8 mouse cellular contexts compared by ENCODE assay signal in genomic region chr1:85793208-85794105, GRCm38 (mm10). TPM values are rescaled to one million over a fixed set of nuclear protein-coding genes. Genes with fewer than 3 reads are reported as not detected.
DNase-seq lines count a peak whose midpoint lies in the region; ATAC-seq and TF ChIP-seq lines count a peak whose summit lies in the region.

Cab39 (plus strand) TSS chr1:85793441.

- peaks cover 3% of the 10 kb centered on the region; the same call in 1 of the 2 replicates for H3K4me1 ChIP-seq in hindbrain, postnatal 0 days (ENCODE audit: insufficient read depth, low read length)

- peak within 1 kb of the TSS; percentile 81 for H3K4me2 ChIP-seq in hindbrain, postnatal 0 days (ENCODE audit: low read depth, low read length)

- H3K36me3 ChIP-seq in hindbrain, postnatal 0 days (ENCODE audit: insufficient read depth, low read length) = no peaks in the 10 kb centered on the region

- H3K27me3 ChIP-seq in hindbrain, postnatal 0 days (ENCODE audit: insufficient read depth, low read length) = no peaks in the 10 kb centered on the region

- TF ChIP-seq CTCF in gastrocnemius, adult 2 months (IDR thresholded peaks at IDR 0.05) = peak; percentile 86
- TF ChIP-seq CTCF in hindbrain, postnatal 0 days (IDR thresholded peaks at IDR 0.05; ENCODE audit: low read depth) = peak; percentile 47
- peak; percentile 77 for TF ChIP-seq CTCF in left cerebral cortex, adult 2 months (IDR thresholded peaks at IDR 0.05)

- peak within 1 kb of the TSS; percentile 80 for H3K4me3 ChIP-seq in gastrocnemius, adult 2 months
- peak within 1 kb of the TSS; percentile 90 for H3K4me3 ChIP-seq in hindbrain, postnatal 0 days (ENCODE audit: low read length)
- H3K4me3 ChIP-seq in left cerebral cortex, adult 2 months = peak within 1 kb of the TSS; percentile 99

- DNase-seq in WW6 (ENCODE audit: low read depth, low spot score) = peak; percentile 64
- DNase-seq in cerebellum, postnatal 4 days (ENCODE audit: low spot score in 2 of 2) = peak; percentile 77 to 89
- DNase-seq in gastrocnemius, adult 2 months = peak; percentile 95
- DNase-seq in hindbrain, postnatal 0 days (ENCODE audit: low spot score) = peak; percentile 96
- peak; percentile 88 to 92 for DNase-seq in left cerebral cortex, adult 2 months (ENCODE audit: extremely low spot score in 1 of 2, low spot score in 2 of 2)
- peak; percentile 81 to 86 for DNase-seq in right cerebral cortex, adult 2 months (ENCODE audit: low spot score in 2 of 2)
- peak; percentile 86 for DNase-seq in urinary bladder, postnatal 14 days (ENCODE audit: low spot score)

- H3K9ac ChIP-seq in hindbrain, postnatal 0 days (replicated peaks; ENCODE audit: low read length) = peak within 1 kb of the TSS; percentile 94

- intact Hi-C loops in gastrocnemius, adult 2 months (cut with DNase I) = loop anchor here (1.0 to 5.0 kb wide), 2 partner anchors 34 to 49 kb away; no protein-coding TSS in a partner anchor
- intact Hi-C loops in left cerebral cortex, adult 2 months (cut with DNase I) = loop anchor here (2.0 to 5.0 kb wide), 3 partner anchors 35 to 104 kb away; no protein-coding TSS in a partner anchor

- H3K27ac ChIP-seq in gastrocnemius, adult 2 months = peak within 1 kb of the TSS; percentile 98
- peak within 1 kb of the TSS; percentile 96 for H3K27ac ChIP-seq in hindbrain, postnatal 0 days
- H3K27ac ChIP-seq in left cerebral cortex, adult 2 months = peak within 1 kb of the TSS; percentile 92

- no peaks in the 10 kb centered on the region for H3K9me3 ChIP-seq in hindbrain, postnatal 0 days (ENCODE audit: low read length)

- WGBS in hindbrain, postnatal 0 days = 1% methylated on average over 107 of the region's 118 CpGs

- ATAC-seq in hindbrain, postnatal 0 days = peak; percentile 97
- peak; percentile 90 for ATAC-seq in megakaryocyte, adult 5-6 weeks (ENCODE audit: poor library complexity, severe bottlenecking)

RNA-seq across cellular contexts. Expression of gene Cab39, which starts in this region (rescaled TPM):
- 100 to 1,000 TPM; 191 to 193 TPM for total RNA-seq in gastrocnemius, adult 2 months (2021)
- total RNA-seq in hindbrain, postnatal 0 days (2014; rRNA removed) = 141 and 153 TPM in 2 replicates
- polyA plus RNA-seq in hindbrain, postnatal 0 days (2015; fragmentation: Nextera tagmentation; extraction: Ambion mirVana) = 39.9 and 41.6 TPM in 2 replicates
- total RNA-seq in left cerebral cortex, adult 2 months (2021) = 100 to 1,000 TPM; 149 to 175 TPM
- total RNA-seq in megakaryocyte, adult 5-6 weeks (2015) = 64.3 and 74.3 TPM in 2 replicates
- 112 and 115 TPM in 2 replicates for total RNA-seq in megakaryocyte, adult 5-6 weeks (2017)

Comparison
In these comparisons a context has a peak if more than half of its experiments do, and no peak if none do; other contexts are left out.
1. Peak in every context shown above with its lines: DNase-seq, ATAC-seq, H3K4me3 ChIP-seq and H3K27ac ChIP-seq.